In the genomic region with DNA sequence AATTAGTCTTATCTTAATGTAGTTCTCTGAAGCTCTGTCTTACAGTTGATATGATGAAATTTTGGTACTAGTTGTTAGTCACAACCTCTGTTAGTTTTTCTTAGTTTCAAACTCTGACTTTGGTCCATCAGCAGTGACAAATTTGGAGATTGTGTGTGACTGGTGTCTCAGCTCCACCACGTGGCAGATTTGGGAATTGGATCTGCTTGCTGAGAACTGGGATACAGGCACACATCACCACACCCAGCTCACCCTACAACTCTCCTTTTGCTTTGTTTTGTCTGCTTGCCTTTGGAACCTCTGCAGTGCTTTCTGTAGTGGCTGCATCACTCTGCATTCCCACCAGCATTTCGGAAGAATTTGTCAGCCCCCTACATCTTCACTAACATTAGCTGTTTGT, we compare ENCODE assay signal across 9 mouse cellular contexts. TPM values are rescaled to one million over a fixed set of nuclear protein-coding genes. Genes with fewer than 3 reads are reported as not detected.
A peak's percentile ranks its signal among the peaks of the same experiment; 100 is the strongest.
DNase-seq lines count a peak whose midpoint lies in the region; ATAC-seq and TF ChIP-seq lines count a peak whose summit lies in the region.
"Had no signal": no experiment of that assay in that cellular context is flagged by ENCODE, and none has a peak within 500 bp of the region (broad histone marks: within the 10 kb centered on the region; RNA-seq: fewer than 3 reads in every experiment).

No protein-coding gene starts in this region.

- H3K27ac ChIP-seq in forebrain, postnatal 0 days (ENCODE audit: low read depth, low read length), result no peak overlapping the region
- H3K27ac ChIP-seq in forebrain, embryonic 12.5 days, result no peak overlapping the region
- H3K27ac ChIP-seq in heart, embryonic 10.5 days, result no peak overlapping the region
- H3K27ac ChIP-seq: liver, embryonic 15.5 days had no signal

- H3K36me3 ChIP-seq in forebrain, postnatal 0 days (ENCODE audit: insufficient read depth), result no peaks in the 10 kb centered on the region
- no peaks in the 10 kb centered on the region for H3K36me3 ChIP-seq in forebrain, embryonic 12.5 days (replicated peaks)
- no peaks in the 10 kb centered on the region for H3K36me3 ChIP-seq in heart, embryonic 10.5 days
- no peaks in the 10 kb centered on the region for H3K36me3 ChIP-seq in splenic B cell, adult 2 months (ENCODE audit: control insufficient read depth, insufficient read depth, low read length, poor library complexity, severe bottlenecking)
- H3K36me3 ChIP-seq: liver, embryonic 15.5 days had no signal

- H3K4me3 ChIP-seq in forebrain, postnatal 0 days (ENCODE audit: low read depth, low read length), result no peak overlapping the region
- no peak overlapping the region for H3K4me3 ChIP-seq in forebrain, embryonic 12.5 days (replicated peaks)
- H3K4me3 ChIP-seq in heart, embryonic 10.5 days, result no peak overlapping the region
- H3K4me3 ChIP-seq: liver, embryonic 15.5 days had no signal

- peak; percentile 86 for TF ChIP-seq CTCF in forebrain, postnatal 0 days (IDR thresholded peaks at IDR 0.05; ENCODE audit: low read depth)

- H3K4me1 ChIP-seq in forebrain, postnatal 0 days (ENCODE audit: insufficient read depth), result no peaks in the 10 kb centered on the region
- no peaks in the 10 kb centered on the region for H3K4me1 ChIP-seq in forebrain, embryonic 12.5 days
- H3K4me1 ChIP-seq in heart, embryonic 10.5 days, result no peaks in the 10 kb centered on the region

- no peaks in the 10 kb centered on the region for H3K9me3 ChIP-seq in forebrain, postnatal 0 days (ENCODE audit: low read length)
- no peaks in the 10 kb centered on the region for H3K9me3 ChIP-seq in forebrain, embryonic 12.5 days
- no peaks in the 10 kb centered on the region for H3K9me3 ChIP-seq in heart, embryonic 10.5 days
- H3K9me3 ChIP-seq: liver, embryonic 15.5 days had no signal

- no peaks in the 10 kb centered on the region for H3K27me3 ChIP-seq in forebrain, postnatal 0 days (ENCODE audit: insufficient read depth, low read length)
- H3K27me3 ChIP-seq in forebrain, embryonic 12.5 days, result no peaks in the 10 kb centered on the region
- no peaks in the 10 kb centered on the region for H3K27me3 ChIP-seq in heart, embryonic 10.5 days (ENCODE audit: insufficient read depth, poor library complexity, severe bottlenecking)
- H3K27me3 ChIP-seq in splenic B cell, adult 2 months (ENCODE audit: control insufficient read depth, insufficient read depth, low read length, poor library complexity, severe bottlenecking), result no peaks in the 10 kb centered on the region
- H3K27me3 ChIP-seq: liver, embryonic 15.5 days had no signal

- WGBS in forebrain, postnatal 0 days, result 21% methylated on average over 2 of the region's 2 CpGs
- 18% methylated on average over 2 of the region's 2 CpGs for WGBS in forebrain, embryonic 12.5 days
- 22% methylated on average over 2 of the region's 2 CpGs for WGBS in heart, embryonic 10.5 days

- ATAC-seq in forebrain, postnatal 0 days, result no peak
- ATAC-seq in forebrain, embryonic 12.5 days (ENCODE audit: low FRiP score), result no peak

- DNase-seq in forebrain, postnatal 0 days, result peak; percentile 79
- DNase-seq in ZHBTc4 (ENCODE audit: low read depth, low spot score), result peak; percentile 71
- DNase-seq in cerebellum, postnatal 4 days (ENCODE audit: low spot score in 2 of 2), result peak; percentile 39 to 61
- DNase-seq in heart, embryonic 10.5 days (ENCODE audit: low spot score), result peak; percentile 78
- peak; percentile 78 to 81 for DNase-seq in left cerebral cortex, adult 18-20 months (ENCODE audit: low spot score in 2 of 2)
- peak; percentile 38 to 42 for DNase-seq in monocyte, adult 2 months (ENCODE audit: low read depth in 1 of 2, low spot score in 2 of 2)
- peak; percentile 75 for DNase-seq in splenic B cell, adult 2 months (ENCODE audit: low read depth, low spot score)

- H3K4me2 ChIP-seq in forebrain, postnatal 0 days (ENCODE audit: low read depth), result no peak overlapping the region
- no peak overlapping the region for H3K4me2 ChIP-seq in forebrain, embryonic 12.5 days
- H3K4me2 ChIP-seq: liver, embryonic 15.5 days had no signal

- H3K9ac ChIP-seq in forebrain, postnatal 0 days, result no peak overlapping the region
- no peak overlapping the region for H3K9ac ChIP-seq in forebrain, embryonic 12.5 days
- H3K9ac ChIP-seq: liver, embryonic 15.5 days had no signal

RNA-seq across cellular contexts. Expression of gene Brms1l, which starts 5.0 kb away (rescaled TPM):
- 48.0 and 52.9 TPM in 2 replicates for total RNA-seq in forebrain, postnatal 0 days (2014; rRNA removed)
- 38.0 and 45.5 TPM in 2 replicates for polyA plus RNA-seq in forebrain, postnatal 0 days (2015; fragmentation: Nextera tagmentation; extraction: Ambion mirVana)
- polyA plus RNA-seq in forebrain, embryonic 12.5 days (2016; fragmentation: Nextera tagmentation; extraction: Ambion mirVana), result 45.0 and 47.2 TPM in 2 replicates
- 35.2 and 38.7 TPM in 2 replicates for polyA plus RNA-seq in heart, embryonic 10.5 days (2016; fragmentation: Nextera tagmentation; extraction: Ambion mirVana)
- 10 to 100 TPM; 67.1 to 71.6 TPM for total RNA-seq in left cerebral cortex, adult 18-20 months (2021)

RNA-seq across cellular contexts. Expression of gene Ralgapa1, which starts 10.1 kb away (rescaled TPM):
- total RNA-seq in forebrain, postnatal 0 days (2014; rRNA removed), result 88.4 and 107 TPM in 2 replicates
- polyA plus RNA-seq in forebrain, postnatal 0 days (2015; fragmentation: Nextera tagmentation; extraction: Ambion mirVana), result 9.9 and 14.8 TPM in 2 replicates
- 18.3 and 25.3 TPM in 2 replicates for polyA plus RNA-seq in forebrain, embryonic 12.5 days (2016; fragmentation: Nextera tagmentation; extraction: Ambion mirVana)
- polyA plus RNA-seq in heart, embryonic 10.5 days (2016; fragmentation: Nextera tagmentation; extraction: Ambion mirVana), result 13.2 and 13.9 TPM in 2 replicates
- total RNA-seq in left cerebral cortex, adult 18-20 months (2021), result 100 to 1,000 TPM; 119 to 125 TPM
